Mouse (Mus musculus) gastrocnemius, postnatal 10 days (tissue): ENCODE results near the gene Ttll1. TPM values are rescaled to one million over a fixed set of nuclear protein-coding genes. Genes with fewer than 3 reads are reported as not detected.

Source experiments
- DNase-seq: peaks from one replicate; pipeline ENCODE4 v3.0.0; 2021; ENCODE audit warnings: mixed read lengths
- microRNA-seq, 2 experiments: library from miRNA; unstranded; fragments of <30 nt; microRNA quantifications; one replicate each; pipeline ENCODE4 v1.2.0; 2021
- total RNA-seq, 2 experiments: library from RNA; stranded (reverse); gene quantifications; 2 replicates each; pipeline ENCODE4 v1.2.3; 2021

The Ttll1 gene
- total RNA-seq, 2 experiments from 2014 or later, result 5.2 to 6.3 TPM

GRCm38 (mm10) chr15:83455034-83455433, 55.7 kb downstream of the Ttll1 start:
- no peak for DNase-seq

- DNase-seq, result no peak
Measured at GRCm38 (mm10) chr15:83454419-83454818, 56.3 kb downstream of the Ttll1 start.

DNA sequence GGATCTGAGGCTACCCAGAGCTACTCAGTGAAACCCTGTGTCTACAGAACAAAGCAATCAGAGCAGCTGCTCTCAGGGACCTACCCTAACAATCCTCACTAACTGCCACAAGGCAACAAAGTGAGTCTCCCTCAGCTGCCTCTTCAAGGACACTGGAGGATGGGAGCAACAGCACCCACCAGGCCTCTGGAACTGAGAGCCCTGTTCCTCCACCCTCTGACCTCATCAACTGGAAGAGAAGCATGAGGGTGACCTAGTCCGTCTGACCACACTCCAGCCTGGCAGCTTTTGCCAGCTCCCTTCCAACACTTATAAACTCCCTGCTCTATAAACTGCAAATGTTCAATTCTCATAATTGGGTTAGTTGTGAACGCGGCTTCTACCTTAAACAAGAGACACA, 56.8 kb downstream of the Ttll1 start:
- DNase-seq, result no peak

- no peak for DNase-seq
Measured at GRCm38 (mm10) chr15:83452219-83452760, 58.4 kb downstream of the Ttll1 start.

DNA sequence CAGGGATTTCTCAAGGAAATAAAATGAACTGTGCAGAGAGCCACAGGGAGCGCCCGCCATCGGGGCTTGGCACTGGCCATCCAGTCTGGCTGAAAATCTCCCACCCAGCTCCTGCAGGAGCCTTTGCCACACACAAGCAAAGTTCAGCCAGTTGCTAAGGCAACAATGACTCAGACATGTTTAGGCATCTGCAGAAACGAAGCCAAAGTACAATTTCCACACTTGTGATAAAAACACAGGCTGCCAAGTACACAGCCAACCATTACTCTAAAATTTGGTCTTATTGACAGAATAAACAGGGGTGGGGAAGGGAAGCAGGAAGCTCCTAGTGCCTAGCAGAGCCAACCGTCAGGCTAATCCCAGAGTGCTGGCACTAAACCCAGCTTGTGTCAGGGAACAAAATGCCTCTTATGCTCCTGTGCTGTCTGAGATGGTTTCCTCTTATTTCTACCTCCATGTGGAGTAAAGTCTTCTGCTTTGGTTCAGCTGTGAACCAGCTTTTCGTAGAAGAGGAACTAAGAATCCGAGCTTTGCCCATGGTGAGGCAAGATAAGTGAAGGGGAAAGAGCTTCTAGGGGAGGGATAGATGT, 59.0 kb downstream of the Ttll1 start:
- no peak for DNase-seq

DNA sequence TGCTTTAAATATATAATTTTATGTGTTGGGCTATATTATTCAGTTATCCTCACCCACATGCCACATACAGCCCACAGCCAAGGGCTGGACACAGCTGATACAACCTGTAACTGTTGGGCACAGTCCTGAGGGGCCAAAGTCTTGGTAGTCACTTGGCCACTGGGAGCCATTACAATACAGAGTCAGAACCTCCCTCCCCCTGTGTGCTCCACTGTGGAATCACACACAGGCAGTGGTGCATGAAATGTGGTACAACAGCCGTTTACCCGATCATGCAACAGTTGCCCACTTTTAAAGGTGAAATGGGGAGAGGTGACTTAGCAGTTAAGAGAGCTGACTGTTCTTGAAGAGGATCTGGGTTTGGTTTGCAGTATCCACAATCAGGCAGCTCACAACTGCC, 60.7 kb downstream of the Ttll1 start:
- no peak for DNase-seq

GRCm38 (mm10) chr15:83448646-83449045, 62.0 kb downstream of the Ttll1 start:
- no peak for DNase-seq

DNA sequence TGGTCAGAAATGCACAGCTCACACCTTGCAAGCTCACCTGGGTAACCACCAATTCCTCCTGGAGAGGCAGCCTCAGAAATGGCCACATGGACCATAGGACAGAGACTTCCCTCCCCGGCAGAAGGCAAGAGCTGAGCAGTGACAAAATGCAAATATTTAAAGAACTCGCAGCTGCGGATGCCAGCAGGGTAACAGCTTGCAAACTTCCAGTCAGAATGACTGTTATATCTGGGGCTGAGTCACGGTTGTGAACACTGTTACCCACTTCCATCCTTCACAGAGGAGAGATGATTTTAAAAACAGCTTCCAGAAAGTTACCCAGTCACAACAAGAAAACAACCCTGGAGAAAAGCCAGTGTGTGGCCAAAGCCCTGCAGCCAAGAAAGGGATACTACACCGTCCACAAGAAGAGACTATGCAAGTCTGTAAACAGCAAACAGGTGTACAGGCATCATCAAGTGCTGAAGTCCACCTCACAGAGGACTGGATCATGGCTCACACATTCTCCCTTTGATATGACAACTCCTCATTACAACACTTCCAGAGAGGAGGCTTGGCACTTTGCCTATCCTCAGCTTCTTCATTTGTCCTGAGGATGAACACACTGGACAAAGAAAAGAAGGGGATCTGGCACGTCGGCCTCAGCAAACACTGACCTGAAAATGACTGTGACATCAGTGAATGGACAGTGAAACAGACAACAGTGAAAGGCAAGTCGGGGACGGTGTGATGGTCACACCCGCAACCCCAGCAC, 62.7 kb downstream of the Ttll1 start:
- DNase-seq, result no peak

DNA sequence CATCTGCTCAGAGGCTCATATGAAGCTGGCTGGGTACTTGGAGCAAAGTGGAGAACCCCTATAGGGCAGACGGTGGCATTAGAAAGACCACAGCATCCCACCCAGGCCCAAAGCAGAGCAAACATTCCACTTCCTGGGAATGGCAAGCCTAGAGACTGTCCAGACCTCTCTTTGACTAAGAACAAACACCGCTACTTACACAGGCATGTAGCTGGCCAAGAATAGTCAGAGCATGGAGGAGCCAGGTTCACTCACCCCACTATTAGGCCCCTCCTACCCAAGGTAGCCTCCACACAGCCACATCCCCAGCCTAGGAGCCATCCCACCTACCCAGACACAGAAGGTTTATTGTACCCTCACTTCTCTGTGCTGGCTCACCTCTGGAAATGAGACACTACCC, 64.8 kb downstream of the Ttll1 start:
- no peak for DNase-seq

DNA sequence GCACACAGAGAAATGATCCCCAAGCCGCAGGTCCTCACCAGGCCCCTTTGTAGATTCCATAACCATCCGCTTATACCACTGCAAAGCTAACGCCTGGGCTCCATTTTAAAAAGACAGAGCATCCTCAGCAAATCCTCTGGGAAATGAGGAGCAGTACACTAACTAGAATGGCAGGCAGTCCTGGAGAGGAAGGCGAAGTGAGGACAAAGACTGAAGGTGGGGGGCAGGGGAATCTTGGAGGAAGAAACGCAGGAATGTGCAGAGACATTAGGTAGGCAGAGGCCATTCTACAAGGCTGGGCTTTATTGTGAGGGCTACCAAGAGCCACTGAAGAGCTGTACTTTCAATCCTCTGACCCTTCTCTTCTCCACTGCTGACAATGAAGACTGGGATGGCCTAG, 65.3 kb downstream of the Ttll1 start:
- DNase-seq, result no peak

GRCm38 (mm10) chr15:83444425-83444824, 66.3 kb downstream of the Ttll1 start:
- DNase-seq, result no peak

DNA sequence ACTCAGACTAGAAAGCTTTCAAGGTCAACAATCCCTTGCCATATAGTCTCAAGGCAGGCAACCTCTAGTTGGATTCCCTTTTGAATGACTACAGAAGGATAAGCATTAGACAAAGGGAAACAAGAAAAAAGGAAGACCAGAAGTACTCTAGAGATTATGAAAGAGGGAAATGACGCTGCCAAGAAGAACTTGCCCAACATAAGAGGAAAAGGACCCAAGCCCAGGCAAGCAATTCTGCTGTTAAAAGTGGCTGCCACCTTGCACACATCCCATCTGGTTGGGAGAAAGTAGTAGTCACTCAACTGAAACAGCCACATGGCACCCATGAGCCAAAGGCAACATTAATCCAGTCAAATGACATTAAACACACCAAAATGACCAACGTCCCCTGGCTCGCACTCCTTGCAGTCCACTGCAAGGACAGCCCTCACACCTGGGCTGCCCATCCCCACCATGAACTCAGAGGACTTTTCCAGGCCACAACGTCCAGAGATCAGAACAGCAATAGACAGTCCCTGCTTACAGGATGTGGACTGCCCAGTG, 68.1 kb downstream of the Ttll1 start:
- DNase-seq, result no peak

GRCm38 (mm10) chr15:83440726-83441125, 70.0 kb downstream of the Ttll1 start:
- DNase-seq, result no peak

GRCm38 (mm10) chr15:83436541-83436940, 74.2 kb downstream of the Ttll1 start:
- no peak for DNase-seq

DNA sequence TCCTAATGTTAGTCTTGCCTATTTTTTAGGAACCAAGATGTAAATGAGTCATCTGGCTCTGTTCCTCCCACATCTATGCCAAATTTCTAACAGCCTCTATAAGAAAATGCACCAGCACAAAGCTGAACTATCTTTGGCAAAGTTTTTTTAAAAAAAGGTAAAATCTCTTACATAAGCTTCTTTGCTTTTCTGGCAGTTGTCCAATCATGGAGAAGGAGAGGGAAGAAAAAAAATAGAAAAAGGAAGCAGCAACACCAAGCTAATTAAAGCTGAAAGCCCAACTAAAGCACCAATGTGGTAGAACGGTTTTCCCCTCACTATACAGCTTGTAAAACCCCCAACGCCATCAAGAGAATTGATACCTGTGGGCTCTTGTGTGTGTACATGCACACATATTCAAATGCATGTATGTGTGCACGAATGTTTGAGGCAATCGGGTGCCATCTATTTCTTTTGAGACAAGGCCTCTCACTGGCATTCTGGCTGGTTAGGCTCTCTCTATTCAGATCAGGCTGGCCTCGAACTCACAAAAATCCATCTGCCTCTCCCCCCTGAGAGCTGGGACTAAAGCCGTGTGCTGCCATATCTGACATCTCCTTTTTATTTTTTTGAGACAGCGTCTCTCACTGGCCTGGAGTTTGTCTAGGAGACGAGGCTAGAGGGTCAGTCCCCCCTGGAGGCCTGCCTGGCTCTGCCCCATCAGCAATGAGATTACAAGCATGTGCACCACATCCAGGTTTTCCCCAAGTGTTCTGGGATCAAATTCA, 75.2 kb downstream of the Ttll1 start:
- no peak for DNase-seq

DNA sequence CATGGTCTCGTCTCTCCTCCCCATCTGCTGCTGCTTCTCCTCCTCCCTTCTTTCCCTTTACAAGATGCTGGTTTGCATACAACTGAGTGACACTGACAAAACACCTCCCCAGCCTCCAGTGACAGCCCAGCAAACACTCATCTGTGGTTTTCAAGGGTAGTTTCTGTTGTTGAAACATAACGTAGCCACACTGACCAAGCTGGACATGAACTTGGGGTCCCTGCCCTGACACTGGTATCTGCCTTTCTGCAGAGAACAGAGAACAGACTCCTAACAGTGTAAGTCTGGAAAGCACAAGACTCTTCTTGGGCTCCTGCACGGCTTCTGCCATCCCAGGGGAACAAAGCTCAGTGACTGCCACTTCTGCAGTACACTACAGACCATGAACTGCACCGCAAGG, 76.0 kb downstream of the Ttll1 start:
- no peak for DNase-seq

Small RNA genes within 50 kb of the gene (microRNA-seq; reads per million reads assigned to microRNA genes)
- gene Gm24575, result 0 reads per million in 2 experiments

Other genes with a start within 250 kb of the Ttll1 start
- gene Arfgap3, start 160.6 kb downstream of the Ttll1 start, total RNA-seq, result 10 to 100 TPM; 12.3 to 16.0 TPM
- gene Pacsin2, start 46.3 kb downstream of the Ttll1 start, total RNA-seq, result 10 to 100 TPM; 42.8 to 44.4 TPM
- 1 to 10 TPM; 2.0 to 3.3 TPM for gene Bik, start 16.0 kb upstream of the Ttll1 start, total RNA-seq
- gene Tspo, start 52.7 kb upstream of the Ttll1 start, total RNA-seq, result 10 to 100 TPM; 30.3 to 33.8 TPM
- gene Mcat, start 52.9 kb upstream of the Ttll1 start, total RNA-seq, result 10 to 100 TPM; 22.7 to 29.3 TPM
- gene Ttll12, start 84.3 kb upstream of the Ttll1 start, total RNA-seq, result 10 to 100 TPM in 1 of 2 experiments, 1 to 10 TPM in 1; 9.4 to 13.0 TPM
- gene Scube1, start 214.1 kb upstream of the Ttll1 start, total RNA-seq, result 1 to 10 TPM; 2.5 to 2.8 TPM